Mouse (Mus musculus) skeletal muscle tissue, adult 2 months (tissue): Measurements from ENCODE around the gene Nrxn1.
A peak's percentile ranks its signal among the peaks of the same experiment; 100 is the strongest.

Source experiments
- DNase-seq: peaks from one replicate; pipeline ENCODE4 v3.0.0-alpha.2; 2012; ENCODE audit warnings: low read depth, low spot score

The Nrxn1 gene

DNA sequence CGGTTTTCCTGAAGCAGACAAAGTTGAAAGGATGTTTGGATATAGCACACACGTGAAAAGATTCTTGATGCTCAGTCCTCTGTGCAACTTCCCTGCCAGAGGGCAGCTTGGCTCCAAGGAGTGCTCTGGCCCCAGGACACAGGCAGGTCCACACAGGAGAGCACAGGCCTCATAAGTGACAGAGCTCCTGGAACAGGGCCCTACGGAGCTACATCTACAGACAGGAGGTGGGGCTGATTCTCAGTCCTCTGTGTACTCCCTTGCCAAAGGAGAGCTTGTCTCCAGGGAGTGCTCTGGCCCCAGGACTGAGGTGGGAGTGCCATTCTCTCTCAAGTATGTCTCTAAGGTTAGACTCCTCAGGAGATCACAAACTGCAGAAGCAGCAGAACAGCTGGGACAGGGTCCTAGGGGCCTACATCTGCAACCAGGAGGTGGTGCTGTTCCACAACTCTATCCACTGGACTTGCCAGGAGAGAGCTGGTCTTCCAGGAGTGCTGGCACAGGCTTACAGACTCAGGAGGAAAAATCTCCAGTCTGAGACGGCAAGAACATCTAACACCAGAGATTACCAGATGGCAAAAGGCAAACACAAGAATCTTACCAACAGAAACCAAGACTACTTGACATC lies 129.9 kb downstream of the Nrxn1 start:
- peak; percentile 3 for DNase-seq

DNA sequence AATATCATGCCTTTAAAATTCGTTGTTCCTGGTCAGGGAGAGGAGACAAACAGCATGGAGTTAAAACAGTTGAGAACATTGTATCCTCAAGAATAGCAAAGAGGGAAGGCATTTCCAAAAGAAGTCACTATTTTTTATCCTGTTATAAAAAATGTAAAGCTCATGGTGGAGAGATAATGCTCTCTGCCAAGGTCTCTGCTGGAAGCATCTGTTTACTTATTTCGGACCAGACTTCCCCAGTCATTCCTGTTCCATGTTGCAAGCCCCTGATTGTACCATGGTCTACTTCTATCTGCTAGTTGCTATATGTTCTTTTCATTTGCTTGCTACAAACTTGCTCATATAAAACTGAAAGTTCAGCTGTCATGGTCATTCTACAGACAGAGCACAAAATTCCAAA lies 137.7 kb downstream of the Nrxn1 start:
- no peak for DNase-seq

DNA sequence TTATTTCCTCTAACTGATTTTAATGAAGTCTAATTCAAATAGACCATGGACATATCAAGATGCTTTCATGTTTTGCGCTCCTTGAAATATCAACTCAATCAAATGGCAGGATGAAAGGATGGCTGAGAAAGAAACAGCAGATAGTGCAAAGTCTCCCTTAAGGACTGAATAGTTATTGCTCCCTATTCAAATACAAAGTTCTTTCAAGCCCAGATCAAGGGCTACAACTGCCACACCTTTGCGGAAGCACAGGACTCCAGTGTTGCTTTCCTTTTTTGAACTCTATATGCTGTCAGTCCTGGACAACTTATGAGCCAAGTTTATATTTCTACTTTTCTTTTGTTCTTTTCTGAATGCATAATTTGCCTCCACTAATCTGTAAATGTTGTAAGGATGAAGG lies 157.9 kb downstream of the Nrxn1 start:
- DNase-seq, result no peak

DNA sequence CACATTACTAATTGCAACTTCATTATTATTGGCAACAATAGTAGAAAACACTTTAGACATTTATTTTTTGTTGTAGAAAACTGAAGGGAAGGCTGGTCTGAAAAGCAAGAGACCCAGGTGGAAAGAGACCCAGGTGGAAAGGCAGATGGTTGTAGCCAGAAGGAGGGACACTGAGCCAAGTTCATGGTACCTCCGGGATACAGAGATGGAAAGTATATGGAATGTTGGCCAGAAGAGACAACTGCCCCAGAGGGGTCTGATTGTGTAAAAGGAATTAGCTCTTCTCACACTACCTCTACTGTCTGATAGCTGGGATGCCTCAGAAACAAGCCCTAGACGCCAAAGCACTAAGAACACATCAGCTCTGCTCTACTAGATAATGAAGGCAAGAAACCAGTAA lies 179.6 kb downstream of the Nrxn1 start:
- DNase-seq, result no peak

DNA sequence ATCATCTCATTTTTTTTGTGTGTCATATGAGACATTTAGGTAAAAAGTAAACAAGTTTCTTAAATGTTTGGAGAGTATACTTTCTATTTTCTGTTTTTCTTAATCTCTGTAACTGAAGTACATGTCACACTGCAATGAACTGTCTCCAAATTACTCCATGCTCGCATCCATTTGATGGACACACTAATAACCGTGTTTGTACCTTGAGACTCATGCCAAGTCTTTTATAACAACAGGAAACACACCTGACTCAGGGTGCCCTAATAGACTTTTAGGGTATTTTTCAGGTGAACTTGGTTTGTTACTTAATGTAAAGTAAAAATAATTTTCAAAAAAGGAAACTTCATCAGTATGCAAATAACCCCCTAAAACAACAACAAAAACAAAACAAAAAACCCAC lies 180.1 kb downstream of the Nrxn1 start:
- DNase-seq, result no peak

DNA sequence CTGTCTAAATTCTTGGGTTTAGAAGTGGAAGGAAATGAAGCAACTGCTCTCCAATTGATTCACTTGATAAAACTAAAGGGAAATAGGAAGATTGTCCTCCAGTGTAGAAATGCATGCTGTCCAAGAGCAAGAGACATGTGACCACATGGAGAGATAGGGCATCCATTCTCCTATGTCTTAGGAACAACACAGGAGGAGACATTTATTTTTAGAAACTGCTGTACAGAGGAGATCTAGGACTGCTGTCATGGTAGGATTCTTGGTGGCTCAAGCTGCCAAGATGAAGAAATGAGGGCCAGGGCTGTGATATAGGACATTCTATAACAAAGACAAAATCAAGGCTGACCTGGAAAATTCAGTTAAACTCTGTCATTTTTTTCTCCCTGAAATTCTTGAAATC lies 180.5 kb downstream of the Nrxn1 start:
- DNase-seq, result no peak

DNA sequence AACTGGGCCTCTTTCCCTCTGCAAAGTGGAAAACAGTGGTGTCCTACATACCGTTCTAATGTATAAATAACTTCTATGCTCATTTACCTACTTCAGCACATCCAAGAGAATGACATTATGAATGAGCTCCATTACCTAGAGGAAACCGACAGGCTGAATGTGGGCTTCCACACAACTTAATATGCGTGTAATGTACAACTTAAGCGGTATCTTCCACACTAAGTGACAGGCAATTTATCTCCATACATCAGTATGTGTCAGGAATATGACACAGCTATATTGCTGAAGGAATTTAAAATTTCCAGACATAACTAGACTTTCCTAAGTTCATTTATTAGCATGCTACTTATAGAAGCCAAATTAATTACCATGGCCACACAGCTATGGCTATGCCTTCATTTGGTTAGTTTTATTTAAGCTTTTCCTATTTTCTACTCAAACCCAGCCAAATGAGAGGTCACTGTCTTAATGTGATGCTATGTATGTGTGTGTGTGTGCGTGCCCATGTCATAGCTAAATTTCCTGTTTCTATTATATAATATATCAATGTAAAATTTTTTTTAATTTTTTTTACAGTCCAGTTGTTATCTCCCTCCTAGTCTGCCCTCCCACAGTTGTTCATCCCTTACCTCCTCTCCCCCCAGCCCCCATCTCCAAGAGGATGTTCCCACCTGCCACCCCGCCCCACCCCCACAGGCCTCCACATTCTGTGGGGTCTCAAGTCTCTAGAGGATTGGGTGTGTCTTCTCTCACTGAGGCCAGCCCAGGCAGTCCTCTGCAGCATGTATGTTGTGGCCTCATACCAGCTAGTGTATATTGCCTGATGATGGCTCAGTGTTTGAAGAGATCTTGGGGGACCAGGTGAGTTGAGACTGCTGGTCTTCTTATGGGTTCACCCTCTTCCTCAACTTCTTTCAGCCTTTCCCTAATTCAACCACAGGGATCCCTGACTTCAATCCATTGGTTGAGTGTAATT lies 186.5 kb downstream of the Nrxn1 start:
- DNase-seq, result no peak

DNA sequence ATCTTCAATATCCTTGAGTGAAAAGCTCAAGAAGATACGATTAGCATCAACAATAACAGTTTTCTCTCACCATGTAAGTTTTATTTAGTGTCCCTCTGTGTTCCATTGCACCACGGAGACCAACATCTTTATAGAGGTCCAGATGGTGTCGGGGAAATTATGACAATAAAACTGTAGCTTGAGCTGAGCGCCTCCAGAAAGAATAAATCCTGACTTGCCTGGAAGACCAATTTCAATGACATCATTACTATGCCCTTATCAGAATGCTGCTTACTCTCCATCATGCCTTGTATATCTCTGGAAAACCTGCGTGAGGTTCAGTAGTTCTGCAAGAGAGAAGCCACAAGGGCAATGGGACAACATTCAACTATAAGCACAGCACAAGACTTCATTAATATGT lies 187.7 kb downstream of the Nrxn1 start:
- no peak for DNase-seq

DNA sequence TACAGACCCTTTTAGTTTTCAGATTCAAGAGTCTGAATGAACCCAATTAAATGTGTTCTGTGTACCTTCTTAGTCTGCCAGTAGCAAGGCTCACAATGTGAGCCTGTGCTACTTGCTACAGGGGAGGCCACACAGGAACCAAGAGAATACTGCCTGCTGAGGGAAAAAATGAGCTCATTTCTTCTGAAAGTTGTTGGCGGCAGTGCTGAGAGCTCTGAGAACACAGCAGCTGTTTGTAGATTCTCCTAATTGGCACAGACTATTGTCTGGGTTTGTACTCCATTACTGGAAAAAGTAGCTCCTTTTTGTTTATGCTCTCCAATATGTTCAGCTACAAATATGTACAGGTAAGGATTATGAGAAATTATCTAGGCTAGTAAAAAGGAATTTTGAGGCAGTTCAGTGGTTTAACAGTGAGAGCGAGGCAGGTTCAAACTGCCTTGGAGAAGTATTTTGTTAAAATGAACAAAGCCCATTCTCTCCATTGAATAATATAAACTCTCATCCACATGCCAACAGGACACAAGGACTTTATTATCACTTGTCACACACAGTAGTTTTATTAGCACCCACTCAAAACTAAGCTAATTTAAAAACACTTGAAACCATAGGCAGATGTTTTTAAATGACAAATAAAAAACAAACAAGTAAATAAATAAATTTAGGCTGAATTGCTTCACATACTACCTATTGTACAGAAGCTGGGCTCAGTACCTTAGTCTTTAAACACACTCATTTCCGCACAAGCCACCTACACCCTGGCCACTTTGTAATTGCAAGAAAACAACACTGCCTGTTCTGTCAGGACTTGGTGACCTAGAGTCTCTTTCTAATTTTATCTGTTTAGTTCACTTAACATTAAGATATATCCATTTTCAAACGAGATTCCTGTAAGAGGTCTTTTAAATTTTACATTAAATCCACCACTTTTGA lies 200.3 kb downstream of the Nrxn1 start:
- peak; percentile 40 for DNase-seq

DNA sequence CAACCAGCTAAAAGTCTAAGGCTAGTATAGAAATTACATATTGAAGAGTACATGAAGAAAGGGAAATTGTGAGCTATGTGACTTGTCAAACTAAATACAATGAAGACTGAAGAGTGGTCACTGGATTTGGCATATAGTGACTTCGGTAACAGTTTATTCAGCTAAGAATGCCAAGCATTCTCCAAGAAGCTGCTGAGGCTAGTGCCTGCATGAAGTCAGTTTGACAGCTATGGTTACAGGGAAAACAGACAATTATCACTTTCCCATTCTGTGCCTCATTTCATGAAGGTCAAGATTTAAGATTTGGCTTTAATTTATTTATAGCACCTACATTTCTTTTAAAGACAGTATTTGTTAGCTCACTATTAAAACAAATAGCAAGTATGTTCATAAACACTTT lies 201.2 kb downstream of the Nrxn1 start:
- no peak for DNase-seq

DNA sequence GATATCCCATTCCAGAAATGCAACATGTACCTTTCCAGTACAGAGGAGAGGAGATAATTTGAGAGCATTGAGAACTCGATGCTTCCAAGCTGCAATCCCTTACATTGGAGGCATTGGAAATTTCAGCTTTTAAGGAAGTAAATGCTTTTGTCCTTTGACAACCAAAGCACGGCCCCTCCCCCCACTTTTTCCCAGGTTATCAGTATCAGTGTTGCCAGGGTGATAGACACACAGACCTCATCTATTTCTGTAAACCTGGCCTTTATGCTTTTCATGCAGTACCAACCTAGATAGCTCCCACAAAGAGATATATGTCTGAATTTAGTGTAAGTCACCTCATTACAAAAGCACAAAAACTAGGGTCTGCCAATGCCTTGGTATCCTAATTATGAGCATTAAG lies 235.6 kb downstream of the Nrxn1 start:
- no peak for DNase-seq

DNA sequence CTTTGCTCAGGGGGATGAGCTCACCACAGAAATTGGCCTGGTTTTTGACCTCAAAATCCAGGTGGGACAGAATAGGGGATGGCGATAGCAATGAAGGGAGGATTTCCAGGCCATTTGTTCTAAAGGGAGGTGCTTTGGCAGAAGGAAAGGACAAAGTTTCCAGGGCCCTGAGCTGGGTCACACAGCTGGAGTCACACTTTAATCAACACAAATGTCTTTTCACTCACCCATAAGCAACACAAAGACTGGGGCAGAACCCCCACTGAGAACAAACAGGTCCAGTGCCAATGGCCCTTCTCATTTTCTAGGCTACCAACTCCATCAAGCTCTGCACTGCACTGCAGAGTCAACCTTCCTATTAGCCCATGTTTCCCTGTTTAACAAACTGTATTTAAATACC lies 249.0 kb downstream of the Nrxn1 start:
- DNase-seq, result no peak

DNA sequence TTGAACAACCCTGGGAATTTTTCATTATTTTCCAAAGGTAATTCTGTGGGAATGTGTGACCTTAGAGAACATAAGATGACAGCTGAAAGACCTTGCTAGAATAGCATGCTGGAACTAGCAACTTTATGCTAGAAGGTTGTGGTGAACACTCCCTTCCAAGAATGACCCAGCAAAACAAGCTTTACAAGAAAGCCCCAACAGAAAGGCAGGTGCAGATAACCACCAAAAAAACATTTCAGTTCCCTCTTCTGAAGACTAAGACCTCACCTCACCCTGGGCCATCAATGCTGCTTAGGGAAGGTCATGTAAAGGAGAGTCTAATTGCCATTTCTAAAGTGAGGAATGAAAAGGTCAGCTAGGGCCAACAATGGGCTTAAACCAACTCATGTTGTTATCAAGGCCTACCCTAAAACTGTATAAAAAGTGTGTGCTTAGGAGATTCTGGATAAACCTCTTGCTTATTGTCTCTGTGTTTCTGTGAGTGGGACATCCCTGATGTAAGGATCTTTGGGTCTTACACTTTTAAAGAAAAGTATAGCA lies 249.7 kb downstream of the Nrxn1 start:
- no peak for DNase-seq

DNA sequence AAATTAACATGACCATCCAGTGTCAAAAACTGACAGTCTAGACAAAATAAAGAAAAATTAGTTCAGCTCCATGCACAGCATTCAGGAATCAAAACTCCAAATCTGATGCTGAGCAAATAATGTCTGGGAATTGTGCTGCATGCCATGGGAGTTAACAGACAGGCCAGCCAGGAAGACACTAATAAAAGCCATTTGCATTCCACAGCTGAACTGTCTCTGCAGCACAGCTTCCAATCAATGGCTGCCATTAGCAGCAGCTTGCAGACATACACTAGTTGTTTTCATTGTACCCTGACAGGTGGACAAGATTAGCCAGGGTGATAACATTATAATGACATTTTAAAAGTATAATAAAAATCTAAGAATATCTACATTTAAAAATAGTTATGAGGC lies 255.9 kb downstream of the Nrxn1 start:
- DNase-seq, result no peak

DNA sequence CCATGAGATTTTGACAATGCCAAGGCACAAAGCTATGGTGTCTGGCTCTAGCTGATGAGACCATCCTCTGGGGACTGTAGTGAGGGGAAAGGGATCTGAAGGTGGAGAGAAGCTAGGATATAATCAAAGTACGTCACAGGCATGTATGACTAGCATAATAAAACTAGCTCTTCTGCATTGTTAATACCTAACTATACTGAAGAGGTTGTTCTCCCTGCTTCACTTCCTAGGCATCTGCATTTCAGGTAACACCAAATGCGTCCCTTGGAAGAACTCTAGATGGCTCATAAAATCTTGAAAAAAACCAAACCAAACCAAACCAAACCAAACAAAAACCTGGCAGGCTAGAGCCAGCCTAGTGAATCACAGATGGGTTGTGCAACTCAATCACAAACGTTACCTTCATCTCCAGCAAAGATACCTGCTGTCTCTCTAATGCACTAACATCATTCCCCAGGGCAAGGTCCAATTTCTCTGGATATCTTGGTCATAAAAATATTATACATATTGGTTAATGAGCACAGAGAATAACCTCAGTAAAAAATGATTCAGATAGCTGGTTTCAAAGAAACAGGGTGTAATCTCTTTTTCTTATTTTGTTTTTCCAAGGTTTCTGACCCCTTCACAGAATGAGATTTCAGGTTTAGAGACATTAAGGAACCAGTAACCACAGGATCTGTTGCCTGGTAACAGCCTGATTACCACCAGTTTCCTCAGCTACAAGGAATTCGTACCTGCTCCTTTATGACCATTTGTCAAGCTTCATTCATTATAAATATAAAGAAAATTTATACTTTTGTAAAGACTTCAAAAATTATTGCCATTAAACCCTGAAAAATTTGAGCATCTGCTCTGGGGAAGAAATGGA lies 256.5 kb downstream of the Nrxn1 start:
- no peak for DNase-seq

DNA sequence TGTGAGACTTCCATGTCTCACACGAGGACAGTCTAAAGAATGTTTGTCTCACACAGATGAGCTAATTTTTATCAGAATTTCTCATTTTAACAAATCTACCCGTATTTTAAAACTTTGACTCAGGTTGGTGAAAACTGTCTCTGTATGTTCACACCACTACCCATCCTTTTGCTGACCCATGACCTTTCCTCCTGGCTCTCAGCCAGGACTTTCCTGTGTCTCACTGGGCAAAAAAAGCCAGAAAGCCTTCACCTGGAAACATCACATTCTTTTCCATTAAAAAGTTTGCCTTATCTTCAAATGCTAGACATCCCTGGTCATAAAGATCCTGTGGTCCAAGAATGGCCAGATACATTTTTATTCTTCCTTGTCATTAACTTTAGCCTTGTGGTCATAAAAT lies 274.5 kb downstream of the Nrxn1 start:
- no peak for DNase-seq

DNA sequence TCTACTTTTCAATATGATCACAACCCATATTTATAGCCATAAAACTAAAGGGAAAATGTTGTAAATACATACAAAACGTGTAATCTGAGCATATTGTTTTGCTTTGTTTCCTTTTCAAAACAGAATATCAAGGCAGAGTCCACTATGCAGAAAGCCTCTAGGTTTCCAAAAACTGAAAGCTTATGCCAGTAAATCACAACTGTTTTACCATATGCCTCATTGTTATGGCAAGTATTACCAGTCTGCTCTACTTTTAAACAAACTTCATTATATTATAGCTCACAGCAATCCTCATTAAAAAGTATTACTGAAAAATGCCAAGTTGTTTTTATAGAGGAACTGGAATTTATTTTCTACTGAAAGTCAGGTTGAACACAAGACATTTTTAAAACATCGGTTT lies 275.0 kb downstream of the Nrxn1 start:
- DNase-seq, result no peak

DNA sequence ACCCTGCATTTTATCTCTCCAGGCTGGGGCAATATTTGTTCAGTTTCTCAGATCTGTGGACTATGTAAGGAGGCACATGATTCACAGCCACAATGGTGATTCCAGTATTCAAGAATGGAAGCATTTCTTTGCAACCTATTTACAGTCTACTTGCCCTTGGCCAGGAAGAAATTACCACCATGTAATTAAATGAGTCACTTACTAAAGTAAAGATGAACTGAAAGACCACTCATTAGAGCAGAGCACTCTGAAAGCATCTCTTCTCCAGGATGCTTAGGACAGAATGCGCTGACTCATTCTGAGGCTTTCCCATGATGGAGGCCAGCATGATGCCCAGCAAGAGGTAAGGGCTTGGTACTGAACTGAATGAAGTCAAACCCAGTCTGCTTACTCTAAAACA lies 277.6 kb downstream of the Nrxn1 start:
- no peak for DNase-seq

DNA sequence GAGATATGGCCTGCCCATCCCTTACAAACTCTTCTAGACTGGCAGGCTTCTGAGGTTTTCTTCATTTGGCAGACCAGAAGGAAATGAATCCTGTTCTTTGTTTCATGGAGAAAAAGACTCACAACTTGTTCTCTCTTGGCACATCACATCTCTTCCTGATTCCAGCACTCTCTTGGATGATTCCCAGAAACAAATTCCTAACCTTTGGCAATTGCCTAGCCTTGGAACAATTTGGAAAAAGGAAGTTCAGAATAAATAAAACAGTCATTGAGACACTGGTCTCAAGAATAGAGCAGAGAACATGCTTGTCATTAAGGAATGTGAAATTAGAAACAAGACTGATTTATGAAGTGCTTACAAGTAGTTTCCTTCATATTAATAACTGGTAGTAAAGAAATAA lies 279.1 kb downstream of the Nrxn1 start:
- DNase-seq, result peak; percentile 60

DNA sequence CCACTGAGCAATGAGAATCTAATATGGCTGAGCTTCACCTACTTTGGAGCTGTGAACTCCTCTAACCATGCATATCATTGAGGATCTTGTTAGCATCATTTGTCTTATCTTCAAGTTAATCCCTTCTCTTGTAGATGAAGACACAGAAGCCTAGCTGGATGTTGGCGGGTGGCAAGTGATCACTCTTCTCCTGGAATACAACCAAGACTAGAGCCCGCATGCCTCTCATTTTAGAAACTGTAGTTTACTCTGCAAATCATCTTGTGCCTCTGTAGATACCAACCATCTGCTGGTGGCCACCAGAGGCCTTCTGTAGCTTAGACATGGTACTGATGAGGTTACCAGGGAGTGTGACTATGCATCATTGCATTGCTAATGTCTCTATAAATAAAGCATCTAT lies 280.4 kb downstream of the Nrxn1 start:
- no peak for DNase-seq
